Mouse (Mus musculus): ENCODE data around the gene Ubox5. TPM values are rescaled to one million over a fixed set of nuclear protein-coding genes. Genes with fewer than 3 reads are reported as not detected.

Gene Ubox5
- polyA plus RNA-seq, 1 experiment from 2014 or later: 17.3 TPM

Other genes starting within 250 kb of the Ubox5 start
- 31.8 and 32.1 TPM in 2 replicates for gene Cpxm1, start 232.5 kb downstream of the Ubox5 start, polyA plus RNA-seq (2014; fragmentation: Nextera tagmentation; extraction: Ambion mirVana)
- not detected in 2 replicates for gene Gm28372, start 224.8 kb downstream of the Ubox5 start, polyA plus RNA-seq (2014; fragmentation: Nextera tagmentation; extraction: Ambion mirVana)
- not detected in 2 replicates for gene 1700020A23Rik, start 224.8 kb downstream of the Ubox5 start, polyA plus RNA-seq (2014; fragmentation: Nextera tagmentation; extraction: Ambion mirVana)
- gene Tmem239, start 223.6 kb downstream of the Ubox5 start, polyA plus RNA-seq (2014; fragmentation: Nextera tagmentation; extraction: Ambion mirVana): not detected in 2 replicates
- 70.2 and 78.5 TPM in 2 replicates for gene Vps16, start 205.7 kb downstream of the Ubox5 start, polyA plus RNA-seq (2014; fragmentation: Nextera tagmentation; extraction: Ambion mirVana)
- 8.1 and 10.3 TPM in 2 replicates for gene Pced1a, start 205.3 kb downstream of the Ubox5 start, polyA plus RNA-seq (2014; fragmentation: Nextera tagmentation; extraction: Ambion mirVana)
- 102 TPM in 2 replicates for gene Ptpra, start 179.8 kb downstream of the Ubox5 start, polyA plus RNA-seq (2014; fragmentation: Nextera tagmentation; extraction: Ambion mirVana)
- 77.4 and 86.5 TPM in 2 replicates for gene Mrps26, start 66.3 kb downstream of the Ubox5 start, polyA plus RNA-seq (2014; fragmentation: Nextera tagmentation; extraction: Ambion mirVana)
- not detected in 2 replicates for gene Oxt, start 53.9 kb downstream of the Ubox5 start, polyA plus RNA-seq (2014; fragmentation: Nextera tagmentation; extraction: Ambion mirVana)
- gene Avp, start 47.5 kb downstream of the Ubox5 start, polyA plus RNA-seq (2014; fragmentation: Nextera tagmentation; extraction: Ambion mirVana): not detected in 2 replicates
- gene Fastkd5, start within 50 bp of the Ubox5 start, polyA plus RNA-seq (2014; fragmentation: Nextera tagmentation; extraction: Ambion mirVana): 20.2 and 22.0 TPM in 2 replicates
- 0.98 and 1.6 TPM in 2 replicates for gene Lzts3, start 12.8 kb upstream of the Ubox5 start, polyA plus RNA-seq (2014; fragmentation: Nextera tagmentation; extraction: Ambion mirVana)
- 50.2 and 57.7 TPM in 2 replicates for gene Ddrgk1, start 34.6 kb upstream of the Ubox5 start, polyA plus RNA-seq (2014; fragmentation: Nextera tagmentation; extraction: Ambion mirVana)
- gene Itpa, start 37.6 kb upstream of the Ubox5 start, polyA plus RNA-seq (2014; fragmentation: Nextera tagmentation; extraction: Ambion mirVana): 132 and 137 TPM in 2 replicates
- 0.15 and 0.39 TPM in 2 replicates for gene Slc4a11, start 67.5 kb upstream of the Ubox5 start, polyA plus RNA-seq (2014; fragmentation: Nextera tagmentation; extraction: Ambion mirVana)

Data from hindbrain, embryonic 11.5 days (tissue).